Mouse (Mus musculus) liver, adult 2 months (tissue): ENCODE measurements at regions not wholly inside any gene's neighbourhood (a gene's known extent, or its start where the extent isn't known, plus 50 kb on each side); places are given as distances from the start of the nearest gene placed in this dataset.

Experiments
- CTCF ChIP-seq: fragments of 200-500 bp; IDR thresholded peaks from 2 replicates; pipeline ENCODE4 v1.5.1; 2011; ENCODE audit warnings: low read depth, low read length, control low read depth
- POLR2A ChIP-seq: fragments of 200-500 bp; IDR thresholded peaks from 2 replicates; pipeline ENCODE4 v1.6.1; 2011; ENCODE audit warnings: low read length, control low read depth; ENCODE audit not compliant: insufficient read depth; ENCODE audit errors: extremely low read depth

GRCm38 (mm10) chr10:53850568-53850967, 99.6 kb upstream of the Fam184a start:
- TF ChIP-seq CTCF (no peak), POLR2A (no peak)
